Mouse (Mus musculus) kidney, postnatal 4 days (tissue): ENCODE measurements at regions not wholly inside any gene's neighbourhood (a gene's known extent, or its start where the extent isn't known, plus 50 kb on each side); places are given as distances from the start of the nearest gene placed in this dataset.
"Not testable (repeated sequence)": the region's sequence is repeated elsewhere in the genome, so short reads cannot be mapped to it uniquely, and the experiment has no call there.

Experiments
- DNase-seq, 2 experiments: peaks; one replicate each; pipeline ENCODE4 v3.0.0; 2021; ENCODE audit warnings: mixed read lengths in 2 of 2

- peak; percentile 57 to 76 for DNase-seq
Observed at GRCm38 (mm10) chr12:109749711-109750243, 149.6 kb upstream of the Rtl1 start.

- DNase-seq = no peak
Observed at GRCm38 (mm10) chr12:109754986-109755385, 154.9 kb upstream of the Rtl1 start.

GRCm38 (mm10) chr12:109764293-109764692 lies 164.2 kb upstream of the Rtl1 start:
- no peak for DNase-seq

- DNase-seq = not testable (repeated sequence)
Observed at GRCm38 (mm10) chr12:109766602-109767001, 166.5 kb upstream of the Rtl1 start.

- no peak for DNase-seq
Observed at GRCm38 (mm10) chr12:109772543-109772942, 172.4 kb upstream of the Rtl1 start.

GRCm38 (mm10) chr12:109773909-109774313 lies 173.8 kb upstream of the Rtl1 start:
- DNase-seq = no peak

GRCm38 (mm10) chr12:109798846-109799245 lies 198.7 kb upstream of the Rtl1 start:
- DNase-seq = no peak

GRCm38 (mm10) chr12:109799395-109799794 lies 199.3 kb upstream of the Rtl1 start:
- no peak for DNase-seq

- DNase-seq = no peak
Observed at GRCm38 (mm10) chr12:109827241-109827915, 227.2 kb upstream of the Rtl1 start.

GRCm38 (mm10) chr12:109830303-109831020 lies 230.3 kb upstream of the Rtl1 start:
- DNase-seq = peak; percentile 79 to 83

GRCm38 (mm10) chr12:109832964-109833363 lies 232.8 kb upstream of the Rtl1 start:
- DNase-seq = no peak

- DNase-seq = no peak
Observed at GRCm38 (mm10) chr12:109836521-109836920, 236.4 kb upstream of the Rtl1 start.

GRCm38 (mm10) chr12:109839126-109839587 lies 239.0 kb upstream of the Rtl1 start:
- DNase-seq = peak; percentile 51 to 53

GRCm38 (mm10) chr12:109839946-109840524 lies 239.9 kb upstream of the Rtl1 start:
- DNase-seq = no peak

GRCm38 (mm10) chr12:109844723-109845601 lies 244.8 kb upstream of the Rtl1 start:
- DNase-seq = no peak

GRCm38 (mm10) chr12:109845602-109845906 lies 245.4 kb upstream of the Rtl1 start:
- DNase-seq = peak; percentile 33 to 46

GRCm38 (mm10) chr12:109856336-109856735 lies 256.2 kb upstream of the Rtl1 start:
- no peak for DNase-seq

- DNase-seq = no peak
Observed at GRCm38 (mm10) chr12:109857705-109858104, 257.6 kb upstream of the Rtl1 start.

- no peak for DNase-seq
Observed at GRCm38 (mm10) chr12:109864826-109865225, 264.7 kb upstream of the Rtl1 start.

- DNase-seq = no peak
Observed at GRCm38 (mm10) chr12:109871021-109871420, 270.9 kb upstream of the Rtl1 start.

GRCm38 (mm10) chr12:109874466-109874865 lies 274.3 kb upstream of the Rtl1 start:
- DNase-seq = no peak

- no peak for DNase-seq
Observed at GRCm38 (mm10) chr12:109881108-109881507, 281.0 kb upstream of the Rtl1 start.

GRCm38 (mm10) chr12:109891206-109891605 lies 291.1 kb upstream of the Rtl1 start:
- no peak for DNase-seq
